Mouse (Mus musculus) right cerebral cortex, postnatal 4 days (tissue): Measurements from ENCODE around the gene Olfr477.
"Not testable (repeated sequence)": the region's sequence is repeated elsewhere in the genome, so short reads cannot be mapped to it uniquely, and the experiment has no call there.

Experiments
- DNase-seq: peaks from one replicate; pipeline ENCODE4 v3.0.0-alpha.2; 2022

The Olfr477 gene

DNA sequence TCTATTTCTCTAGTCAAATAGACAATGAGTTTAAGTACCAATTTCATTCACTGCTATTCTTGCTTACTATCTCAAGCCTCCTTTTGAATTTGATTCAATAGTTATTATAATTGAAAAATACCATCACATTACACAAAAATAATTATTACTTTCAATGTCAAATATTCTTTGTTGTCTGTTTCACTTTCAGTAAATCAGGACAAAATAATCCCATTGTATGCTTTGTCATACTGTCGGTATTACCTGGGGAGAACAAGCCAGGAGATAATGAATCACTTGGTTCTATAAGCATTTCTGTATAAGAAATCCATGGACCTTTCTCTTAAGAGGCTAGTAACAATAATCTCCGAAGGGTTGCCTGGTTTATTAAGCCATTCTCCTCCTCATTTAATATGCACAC is at the start of gene Olfr477:
Gene Olfr477 (plus strand): TSS at position 301 of the 400 bp plus-strand sequence.
- no peak for DNase-seq

DNA sequence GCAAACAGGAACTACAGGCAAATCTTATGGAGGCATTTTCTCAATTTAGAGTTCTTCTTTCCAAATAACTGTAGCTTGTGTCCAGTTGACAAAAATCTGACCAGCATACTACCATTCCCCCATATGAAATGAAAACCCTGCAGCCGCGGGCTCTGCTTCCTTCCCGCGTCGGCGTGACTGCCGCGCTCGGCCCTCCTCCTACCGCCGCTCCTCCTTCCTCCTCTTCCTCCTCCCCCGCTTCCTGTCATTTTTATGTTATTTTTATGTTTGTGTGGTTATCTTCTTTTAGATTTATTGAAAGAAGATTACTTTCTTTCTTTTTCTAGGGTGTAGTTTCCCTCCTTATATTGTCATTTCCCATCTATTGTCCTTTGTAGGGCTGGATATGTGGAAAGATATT is 34.0 kb upstream of the Olfr477 start:
- DNase-seq, result not testable (repeated sequence)

DNA sequence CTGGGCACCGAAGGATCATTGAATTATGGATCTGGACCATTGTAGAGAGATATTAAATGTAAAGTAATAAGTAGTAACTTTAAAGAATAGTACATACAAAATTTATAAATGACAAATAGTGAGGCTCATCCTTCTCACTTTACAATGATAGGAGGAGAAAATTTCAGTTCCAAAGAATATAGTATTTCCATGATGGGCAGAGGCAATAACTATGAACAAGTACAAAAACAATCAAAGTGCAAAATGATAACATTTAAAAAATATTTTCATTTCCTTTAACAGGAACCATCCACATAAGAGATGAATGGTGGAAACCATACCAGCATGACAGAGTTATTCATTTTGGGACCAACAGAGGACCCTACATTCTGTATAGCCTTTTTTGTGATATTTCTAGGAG is 32.1 kb upstream of the Olfr477 start, which contains the start of gene Olfr474:
Gene Olfr474 (plus strand): TSS at position 301 of the 400 bp plus-strand sequence.
- no peak for DNase-seq

DNA sequence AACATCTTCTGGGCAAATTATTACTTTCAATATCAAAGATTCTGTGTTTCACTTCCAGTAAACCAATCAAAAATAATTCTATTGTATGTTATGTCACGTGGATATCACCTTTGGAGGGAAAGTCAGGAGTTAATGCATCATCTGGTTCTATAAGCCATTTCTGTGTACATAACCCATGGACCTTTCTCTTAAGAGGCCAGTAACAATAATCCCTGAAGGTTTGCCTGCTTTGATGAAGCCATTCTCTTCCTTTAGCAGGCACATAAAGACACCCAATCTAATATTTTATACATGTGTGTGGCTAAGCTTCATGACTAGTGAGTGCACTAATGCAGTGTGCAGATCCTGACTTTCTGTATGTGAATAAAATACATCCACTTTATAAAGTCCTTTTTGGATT is 22.0 kb upstream of the Olfr477 start, which contains the start of gene Olfr476:
Gene Olfr476 (plus strand): TSS at position 301 of the 400 bp plus-strand sequence.
- DNase-seq, result no peak

DNA sequence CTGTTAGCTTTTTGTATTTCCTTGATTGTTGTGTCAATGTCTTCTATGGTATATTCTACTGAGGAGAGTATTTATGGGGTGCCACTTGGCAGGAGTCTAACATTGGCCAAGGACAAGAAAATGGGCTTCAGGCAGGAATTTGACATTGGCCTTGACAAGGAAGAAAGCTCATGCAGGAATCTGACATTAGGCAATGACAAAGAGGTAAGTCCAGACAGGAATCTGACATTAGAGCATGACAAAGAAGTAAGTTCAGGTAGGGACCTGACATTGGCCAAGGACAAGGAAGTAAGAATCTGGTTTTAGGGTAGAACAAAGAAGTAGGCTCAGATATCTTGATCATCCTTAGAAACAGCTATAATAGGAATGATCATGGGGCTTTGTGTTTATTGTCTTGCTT is 27.8 kb downstream of the Olfr477 start:
- DNase-seq, result not testable (repeated sequence)

DNA sequence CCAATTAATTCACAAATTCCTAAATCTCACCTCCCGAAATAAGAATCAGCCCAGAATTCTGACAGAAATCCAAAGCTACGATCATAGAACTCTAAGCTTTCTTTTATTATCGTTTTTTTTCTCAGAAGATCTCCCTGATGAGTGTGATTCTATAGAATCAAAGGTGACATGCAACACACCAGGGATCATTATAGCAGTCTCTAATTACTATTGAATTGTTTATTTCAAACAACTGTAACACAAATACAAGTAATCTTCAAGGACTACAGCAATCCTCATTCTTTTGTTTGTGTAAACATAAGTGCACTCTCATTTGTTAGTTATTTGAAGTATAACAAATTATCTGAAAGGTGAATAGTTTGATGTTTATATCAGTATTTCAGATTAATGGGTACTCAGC is 47.4 kb downstream of the Olfr477 start, which contains the start of gene Olfr478:
Gene Olfr478 (minus strand): TSS at position 101 of the 400 bp plus-strand sequence.
- DNase-seq, result no peak
